Mouse (Mus musculus) kidney, embryonic 16.5 days (tissue): ENCODE data around the gene Dok5. TPM values are rescaled to one million over a fixed set of nuclear protein-coding genes. Genes with fewer than 3 reads are reported as not detected.

Experiments used
- ATAC-seq: fragments of 200-750 bp; cut with Nextera tagmentation; 2 replicates; pipeline ENCODE4 v1.8.0; 2017; ENCODE audit warnings: moderate TSS enrichment; ENCODE audit not compliant: low FRiP score, low TSS enrichment
- H3K27ac ChIP-seq: fragments of 300-500 bp; sonication (generic); 2 replicates; pipeline ENCODE4 v1.5.1; 2014; ENCODE audit warnings: low read length
- H3K27me3 ChIP-seq: fragments of 300-500 bp; sonication (generic); 2 replicates; pipeline ENCODE4 v1.6.1; 2014; ENCODE audit warnings: low read length, control low read depth, mixed read lengths; ENCODE audit not compliant: insufficient read depth
- H3K36me3 ChIP-seq: fragments of 300-500 bp; sonication (generic); 2 replicates; pipeline ENCODE4 v1.6.1; 2014; ENCODE audit warnings: low read length, control low read depth, mixed read lengths; ENCODE audit not compliant: insufficient read depth
- H3K4me1 ChIP-seq: fragments of 300-500 bp; sonication (generic); 2 replicates; pipeline ENCODE4 v1.6.1; 2014; ENCODE audit warnings: low read length, control low read depth, mixed read lengths; ENCODE audit not compliant: insufficient read depth
- H3K4me2 ChIP-seq: fragments of 300-500 bp; sonication (generic); replicated peaks from 2 replicates; pipeline ENCODE4 v1.6.1; 2014; ENCODE audit warnings: low read depth, low read length
- H3K4me3 ChIP-seq: fragments of 300-500 bp; sonication (generic); 2 replicates; pipeline ENCODE4 v1.5.1; 2014; ENCODE audit warnings: mild to moderate bottlenecking, low read length
- H3K9ac ChIP-seq: fragments of 300-500 bp; sonication (generic); replicated peaks from 2 replicates; pipeline ENCODE4 v1.6.1; 2014; ENCODE audit warnings: low read length
- H3K9me3 ChIP-seq: fragments of 300-500 bp; sonication (generic); 2 replicates; pipeline ENCODE4 v1.6.1; 2016; ENCODE audit warnings: low read length, control low read depth
- WGBS: fragments of 180-500 bp; shearing (Covaris S2); extraction: QIAGEN DNeasy Blood & Tissue Kit; methylation state at CpG from one replicate; pipeline ENCODE4 v1.1.7; 2014; 5-methylcytosine and 5-hydroxymethylcytosine counted together
- polyA plus RNA-seq: library from polyadenylated mRNA; unstranded; fragments of >200 nt; fragmentation: Nextera tagmentation; extraction: Ambion mirVana; gene quantifications from 2 replicates; pipeline ENCODE4 v1.2.1, GENCODE M21; 2015

Gene Dok5
- polyA plus RNA-seq, 1 experiment from 2014 or later, result 1.7 TPM

GRCm38 (mm10) chr2:170816302-170816701, 84.7 kb downstream of the Dok5 start:
- Histone ChIP-seq H3K27me3 (no peaks in the 10 kb centered on the region), H3K36me3 (no peaks in the 10 kb centered on the region), H3K4me3 (no peak overlapping the region), H3K4me1 (no peaks in the 10 kb centered on the region), H3K4me2 (no peak overlapping the region), H3K9ac (no peak overlapping the region), H3K9me3 (peaks cover 18% of the 10 kb centered on the region), H3K27ac (no peak overlapping the region)
- no peak for ATAC-seq
- whole genome bisulfite sequencing, result 61% methylated on average over 8 of the region's 8 CpGs

- Histone ChIP-seq H3K27ac (no peak overlapping the region), H3K36me3 (no peaks in the 10 kb centered on the region), H3K4me3 (no peak overlapping the region), H3K9me3 (peaks cover 18% of the 10 kb centered on the region), H3K9ac (no peak overlapping the region), H3K27me3 (no peaks in the 10 kb centered on the region), H3K4me2 (no peak overlapping the region), H3K4me1 (no peaks in the 10 kb centered on the region)
- no peak for ATAC-seq
- 74% methylated on average over 4 of the region's 4 CpGs for WGBS
Measured at GRCm38 (mm10) chr2:170817112-170817703, 85.6 kb downstream of the Dok5 start.

DNA sequence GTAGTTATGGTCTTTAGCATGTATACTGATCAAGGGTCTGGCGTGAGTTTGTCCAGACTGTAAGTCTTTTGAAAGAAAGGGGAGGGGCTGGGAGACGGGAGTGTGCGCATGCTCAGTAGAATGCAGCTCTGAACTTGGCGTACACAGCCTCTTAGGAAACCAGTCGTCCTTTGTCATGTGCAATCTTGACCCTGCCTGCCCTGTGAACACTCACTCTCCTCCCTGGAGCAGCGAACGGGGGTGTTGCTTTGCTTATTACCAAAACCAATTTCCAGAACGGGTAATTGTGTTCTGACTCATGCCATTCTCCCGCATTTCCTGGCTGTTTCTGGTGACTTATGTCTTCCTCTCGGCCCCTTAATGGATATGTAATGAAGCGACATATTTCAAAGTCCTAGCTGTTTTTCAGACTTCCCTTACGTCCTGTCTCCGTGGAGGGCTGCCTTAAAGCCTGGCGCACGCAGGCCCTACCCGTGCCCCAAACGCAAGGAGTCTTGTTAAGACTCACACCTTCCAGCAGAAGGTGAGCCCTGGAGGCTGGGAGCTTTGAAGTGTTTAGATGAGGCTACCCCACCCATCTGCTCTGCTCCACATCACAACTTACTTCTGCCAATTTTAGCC, 95.3 kb downstream of the Dok5 start:
- Histone ChIP-seq H3K4me1 (peaks cover 6% of the 10 kb centered on the region), H3K27me3 (no peaks in the 10 kb centered on the region), H3K4me3 (peak overlapping the region; percentile 24), H3K4me2 (peak overlapping the region; percentile 50), H3K36me3 (no peaks in the 10 kb centered on the region), H3K27ac (peak overlapping the region; percentile 35), H3K9me3 (no peaks in the 10 kb centered on the region), H3K9ac (peak overlapping the region; percentile 36)
- ATAC-seq, result peak; percentile 83
- 25% methylated on average over 17 of the region's 17 CpGs for WGBS

DNA sequence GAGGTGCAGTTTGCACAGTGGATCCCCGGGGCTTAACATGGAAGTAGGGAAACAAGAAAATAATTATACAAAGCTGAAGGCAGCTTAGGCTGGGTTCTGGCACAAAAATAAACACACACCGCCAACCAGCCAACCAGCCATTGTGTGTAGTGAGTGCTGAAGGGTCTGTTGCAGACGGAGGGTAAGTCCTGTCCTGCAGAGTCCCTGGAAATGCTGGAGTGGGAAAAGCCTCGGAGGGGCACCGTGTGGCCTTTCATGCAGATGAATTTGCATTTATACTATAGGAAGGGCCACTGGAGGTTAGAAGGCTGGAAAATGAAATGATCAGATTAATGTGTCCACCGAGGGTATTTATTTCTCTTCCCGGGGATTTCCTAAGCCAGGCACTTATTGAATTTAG, 97.2 kb downstream of the Dok5 start:
- Histone ChIP-seq H3K9me3 (no peaks in the 10 kb centered on the region), H3K36me3 (no peaks in the 10 kb centered on the region), H3K27ac (peak overlapping the region; percentile 13; the same call in 1 of the 2 replicates), H3K9ac (no peak overlapping the region), H3K27me3 (no peaks in the 10 kb centered on the region), H3K4me3 (no peak overlapping the region), H3K4me1 (peaks cover 6% of the 10 kb centered on the region), H3K4me2 (no peak overlapping the region)
- 29% methylated on average over 7 of the region's 7 CpGs for WGBS
- no peak for ATAC-seq

GRCm38 (mm10) chr2:170829191-170829611, 97.6 kb downstream of the Dok5 start:
- Histone ChIP-seq H3K27me3 (no peaks in the 10 kb centered on the region), H3K36me3 (no peaks in the 10 kb centered on the region), H3K4me1 (peaks cover 6% of the 10 kb centered on the region), H3K9me3 (no peaks in the 10 kb centered on the region), H3K9ac (no peak overlapping the region), H3K4me3 (no peak overlapping the region), H3K4me2 (no peak overlapping the region), H3K27ac (no peak overlapping the region; the same call in 1 of the 2 replicates)
- peak; percentile 63 for ATAC-seq
- 53% methylated on average over 6 of the region's 6 CpGs for WGBS

DNA sequence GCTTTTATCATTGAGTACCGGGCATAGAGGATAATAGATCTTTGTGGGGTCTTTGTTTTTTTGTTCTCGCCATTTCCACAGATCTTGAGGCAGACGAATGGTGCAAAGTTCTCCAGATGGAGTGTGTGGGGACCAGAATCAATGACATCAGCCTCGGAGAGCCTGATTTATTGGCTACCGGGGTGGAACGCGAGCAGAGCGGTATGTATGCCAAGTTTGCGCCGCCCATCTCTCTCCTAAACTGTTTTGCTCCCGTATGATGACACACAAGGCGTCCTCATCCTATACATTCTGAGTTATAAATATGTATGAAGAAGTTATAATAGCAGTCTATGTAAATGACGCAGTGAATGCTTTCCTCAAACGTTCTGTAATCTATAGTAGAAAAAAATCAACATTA, 98.4 kb downstream of the Dok5 start:
- H3K4me3 ChIP-seq, result no peak overlapping the region
- no peak overlapping the region for H3K4me2 ChIP-seq
- no peak overlapping the region for H3K27ac ChIP-seq
- ATAC-seq, result no peak
- H3K27me3 ChIP-seq, result no peaks in the 10 kb centered on the region
- no peak overlapping the region for H3K9ac ChIP-seq
- no peaks in the 10 kb centered on the region for H3K36me3 ChIP-seq
- H3K4me1 ChIP-seq, result peaks cover 6% of the 10 kb centered on the region
- no peaks in the 10 kb centered on the region for H3K9me3 ChIP-seq
- WGBS, result 77% methylated on average over 14 of the region's 14 CpGs

DNA sequence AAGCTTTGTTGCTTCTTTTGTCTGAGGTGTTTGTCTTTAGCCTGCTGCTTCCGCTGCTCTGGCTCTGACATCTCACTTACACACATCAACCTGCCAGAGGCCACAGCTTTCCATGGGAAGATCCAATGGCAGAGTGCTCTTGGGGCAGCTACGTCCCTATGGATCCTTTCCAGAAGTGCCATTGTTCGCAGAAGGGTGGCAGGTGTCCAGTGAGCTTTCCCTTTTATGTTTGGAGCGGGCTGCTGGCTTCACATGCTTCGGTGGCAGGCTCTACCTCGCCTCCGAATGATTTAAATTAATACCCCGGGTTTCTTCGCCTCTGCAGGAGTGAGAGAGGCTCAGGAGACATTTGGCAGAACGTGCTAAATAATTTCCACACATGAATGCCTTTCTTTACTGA, 105.3 kb downstream of the Dok5 start:
- no peak for ATAC-seq
- Histone ChIP-seq H3K36me3 (no peaks in the 10 kb centered on the region), H3K4me3 (no peak overlapping the region), H3K27me3 (no peaks in the 10 kb centered on the region), H3K4me2 (no peak overlapping the region), H3K9ac (no peak overlapping the region), H3K27ac (no peak overlapping the region), H3K9me3 (no peaks in the 10 kb centered on the region), H3K4me1 (peaks cover 19% of the 10 kb centered on the region)
- WGBS, result 49% methylated on average over 10 of the region's 10 CpGs

DNA sequence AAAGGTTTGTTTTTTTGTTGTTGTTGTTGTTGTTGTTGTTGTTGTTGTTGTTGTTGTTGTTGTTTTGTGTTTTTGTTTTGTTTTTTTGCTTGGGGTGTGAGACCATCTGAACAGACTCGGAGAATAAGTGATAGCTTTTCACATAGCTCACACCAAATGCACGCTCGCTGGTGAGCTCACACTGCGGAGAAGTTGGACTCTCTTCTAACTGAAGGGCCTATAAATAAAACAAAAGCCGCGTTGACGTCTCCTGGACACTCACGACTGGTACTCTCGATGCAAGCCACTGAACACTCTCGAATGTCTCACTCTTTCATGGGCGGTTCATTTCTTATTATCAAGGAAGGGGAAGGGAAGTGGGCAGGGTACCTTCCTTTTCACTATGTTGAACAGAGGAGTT, 105.8 kb downstream of the Dok5 start:
- H3K4me2 ChIP-seq, result no peak overlapping the region
- peaks cover 19% of the 10 kb centered on the region for H3K4me1 ChIP-seq
- no peaks in the 10 kb centered on the region for H3K36me3 ChIP-seq
- WGBS, result 37% methylated on average over 11 of the region's 11 CpGs
- H3K27me3 ChIP-seq, result no peaks in the 10 kb centered on the region
- H3K9me3 ChIP-seq, result no peaks in the 10 kb centered on the region
- H3K4me3 ChIP-seq, result no peak overlapping the region
- H3K9ac ChIP-seq, result no peak overlapping the region
- H3K27ac ChIP-seq, result no peak overlapping the region
- peak; percentile 7; the same call in 1 of the 2 replicates for ATAC-seq

DNA sequence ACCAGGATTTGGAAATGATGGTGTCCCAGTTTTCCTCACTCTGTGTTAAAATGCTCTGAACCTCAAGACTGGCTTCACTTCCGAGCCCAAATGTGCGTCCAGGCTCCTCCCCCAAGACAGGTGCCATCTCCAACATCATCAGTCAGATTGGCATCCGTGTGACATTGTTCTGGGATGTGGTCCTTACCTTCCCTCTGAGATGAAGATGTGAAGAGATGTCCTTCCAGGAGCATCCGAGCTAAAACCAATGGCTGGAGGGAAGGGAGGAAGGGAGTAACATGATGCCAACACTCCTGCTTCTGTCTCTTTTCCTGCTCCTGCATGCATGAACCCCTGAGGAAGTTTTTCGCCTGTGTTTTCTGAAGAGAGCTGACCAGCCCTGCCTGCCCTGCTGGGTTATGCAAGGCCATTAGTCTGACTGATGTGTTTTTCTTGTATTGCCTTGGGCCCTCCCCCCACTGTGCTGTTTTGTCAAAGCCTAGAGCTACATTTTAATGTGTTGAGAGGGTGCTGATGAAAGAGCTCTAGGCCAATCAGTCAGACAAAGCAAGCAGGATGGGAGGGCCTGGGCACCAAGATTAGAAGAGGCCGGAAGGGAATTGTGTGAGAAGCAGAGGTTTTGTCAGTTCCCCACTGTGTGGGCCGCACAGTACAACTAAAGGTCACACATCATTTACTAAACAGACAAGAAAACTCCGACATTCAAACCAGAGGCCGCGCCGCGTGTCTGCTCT, 106.4 kb downstream of the Dok5 start:
- ATAC-seq, result peak; percentile 92
- Histone ChIP-seq H3K4me3 (no peak overlapping the region), H3K27me3 (no peaks in the 10 kb centered on the region), H3K4me1 (peaks cover 19% of the 10 kb centered on the region), H3K9ac (no peak overlapping the region), H3K36me3 (no peaks in the 10 kb centered on the region), H3K9me3 (no peaks in the 10 kb centered on the region), H3K4me2 (no peak overlapping the region), H3K27ac (peak overlapping the region; percentile 75)
- WGBS, result 16% methylated on average over 12 of the region's 12 CpGs

DNA sequence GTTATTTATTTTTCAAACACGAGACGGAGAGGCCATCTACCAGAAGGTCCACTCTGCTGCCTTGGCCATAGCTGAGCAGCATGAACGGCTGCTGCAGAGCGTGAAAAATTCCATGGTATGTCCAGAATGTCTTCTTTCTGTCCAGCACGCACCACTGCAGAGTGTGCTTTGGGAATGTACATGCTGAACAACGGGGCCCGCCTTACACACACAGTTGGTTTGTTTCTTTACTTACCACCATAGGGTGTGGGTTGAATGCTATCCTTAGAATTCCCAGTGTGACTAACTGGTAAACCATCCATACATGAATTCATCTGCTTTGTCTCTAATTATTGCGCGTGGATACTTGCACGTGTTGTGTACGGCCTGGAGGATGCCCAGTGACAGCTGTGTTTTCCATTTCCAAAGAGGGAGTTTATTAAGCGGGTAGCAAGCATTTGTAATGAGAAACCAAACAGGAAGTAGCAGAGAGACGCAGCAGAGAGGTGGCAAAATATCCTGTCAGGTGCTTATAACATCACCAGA, 109.9 kb downstream of the Dok5 start:
- H3K27me3 ChIP-seq, result no peaks in the 10 kb centered on the region
- 71% methylated on average over 13 of the region's 13 CpGs for WGBS
- no peak overlapping the region for H3K4me2 ChIP-seq
- H3K9ac ChIP-seq, result no peak overlapping the region
- H3K36me3 ChIP-seq, result no peaks in the 10 kb centered on the region
- peaks cover 19% of the 10 kb centered on the region for H3K4me1 ChIP-seq
- no peak overlapping the region for H3K27ac ChIP-seq
- H3K4me3 ChIP-seq, result no peak overlapping the region
- no peak for ATAC-seq
- H3K9me3 ChIP-seq, result no peaks in the 10 kb centered on the region
